Mouse (Mus musculus) embryo, embryonic 10 days (tissue): ENCODE measurements at regions not wholly inside any gene's neighbourhood (a gene's known extent, or its start where the extent isn't known, plus 50 kb on each side); places are given as distances from the start of the nearest gene placed in this dataset.
A peak's percentile ranks its signal among the peaks of the same experiment; 100 is the strongest.

Source experiments
- DNase-seq: peaks from one replicate; pipeline ENCODE4 v3.0.0-alpha.2; 2015; ENCODE audit warnings: low spot score

DNA sequence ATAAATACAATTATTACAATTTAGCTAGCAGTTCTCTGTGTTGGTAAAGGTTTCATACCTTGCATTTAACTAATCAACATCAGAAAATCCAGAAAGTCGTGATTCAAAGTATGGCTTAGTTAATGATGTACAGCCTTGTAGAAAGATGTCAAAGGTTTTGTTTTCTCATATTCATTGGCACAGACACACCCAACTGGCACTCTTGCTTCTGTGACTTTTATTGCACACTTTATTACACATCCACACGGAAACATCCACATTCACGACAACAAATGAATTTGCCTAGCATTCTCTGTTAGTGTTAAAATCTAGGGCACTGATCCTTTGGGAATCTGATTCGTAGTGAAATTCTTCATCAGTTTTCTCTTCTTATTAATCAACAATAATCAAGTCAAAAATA is 720.0 kb downstream of the Tns3 start:
- DNase-seq = no peak

DNA sequence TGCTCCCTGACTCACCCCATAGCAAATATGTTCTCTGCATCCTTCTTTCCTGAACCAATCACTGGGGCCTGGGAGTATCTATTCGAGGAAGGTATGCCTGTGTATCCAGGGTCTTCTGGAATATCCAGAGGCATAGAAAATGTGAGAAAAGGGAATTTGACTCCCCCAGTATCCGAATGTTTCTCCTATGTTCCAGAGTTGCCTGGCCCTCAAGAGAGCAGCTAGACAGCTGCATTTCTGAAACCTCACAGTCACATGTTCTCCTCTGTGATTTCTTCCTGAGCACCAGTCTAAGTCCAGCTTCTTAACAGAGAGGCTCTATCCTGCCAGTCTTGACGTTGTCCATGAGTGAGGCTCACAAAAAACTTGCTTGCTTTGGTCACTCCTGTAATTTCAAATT is 719.9 kb upstream of the Igfbp3 start:
- DNase-seq = no peak

- no peak for DNase-seq
These were observed 718.9 kb upstream of the Igfbp3 start for GRCm38 (mm10) chr11:7932638-7933037.

DNA sequence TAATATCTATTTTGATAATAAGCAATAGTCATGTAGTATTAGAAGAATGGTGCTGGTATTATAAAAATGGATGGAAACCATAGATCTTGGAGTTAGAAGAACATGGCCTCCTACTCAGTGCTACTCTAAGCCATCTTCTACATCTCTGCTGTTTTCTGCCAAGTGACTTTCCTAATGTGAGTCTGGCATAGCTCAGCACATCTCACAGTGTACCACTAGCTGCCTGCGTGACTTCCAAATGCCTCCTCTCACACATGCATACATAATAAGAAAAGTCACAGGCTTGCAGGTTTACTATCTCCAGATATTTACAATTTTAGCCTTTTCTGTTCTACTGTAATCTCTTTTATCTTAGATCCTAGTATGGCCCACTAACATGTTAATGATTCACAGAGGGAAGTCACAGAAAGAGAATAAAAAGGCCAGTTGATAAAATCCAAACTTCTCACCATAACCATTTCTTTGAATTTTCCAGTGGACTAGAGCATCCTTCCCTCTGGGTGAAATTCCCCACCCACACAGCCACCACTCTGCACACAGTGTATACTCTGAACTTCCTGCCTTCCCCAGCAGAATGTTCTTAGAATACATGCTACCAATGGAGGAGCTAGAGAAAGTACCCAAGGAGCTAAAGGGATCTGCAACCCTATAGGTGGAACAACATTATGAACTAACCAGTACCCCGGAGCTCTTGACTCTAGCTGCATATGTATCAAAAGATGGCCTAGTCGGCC is 717.5 kb upstream of the Igfbp3 start:
- DNase-seq = no peak

DNA sequence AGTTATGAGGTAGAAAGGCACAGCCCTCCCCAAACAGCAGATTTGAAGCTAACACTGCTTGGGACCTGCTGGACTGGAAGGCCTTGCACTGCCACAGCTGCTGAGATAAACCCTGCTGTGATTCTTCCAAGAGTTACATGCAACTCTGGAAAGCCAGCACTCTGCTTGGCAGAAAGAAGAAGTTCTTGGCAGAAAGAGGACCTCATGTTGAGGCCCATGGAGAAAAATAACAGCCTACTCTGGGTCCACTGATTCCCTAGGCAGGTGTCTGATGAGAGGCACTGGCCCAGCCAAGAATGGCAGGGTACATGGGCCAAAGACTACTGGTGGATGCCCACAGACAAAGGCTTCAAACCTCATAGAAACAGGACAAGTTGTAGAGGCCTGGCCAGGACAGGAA is 714.0 kb upstream of the Igfbp3 start:
- DNase-seq = no peak

DNA sequence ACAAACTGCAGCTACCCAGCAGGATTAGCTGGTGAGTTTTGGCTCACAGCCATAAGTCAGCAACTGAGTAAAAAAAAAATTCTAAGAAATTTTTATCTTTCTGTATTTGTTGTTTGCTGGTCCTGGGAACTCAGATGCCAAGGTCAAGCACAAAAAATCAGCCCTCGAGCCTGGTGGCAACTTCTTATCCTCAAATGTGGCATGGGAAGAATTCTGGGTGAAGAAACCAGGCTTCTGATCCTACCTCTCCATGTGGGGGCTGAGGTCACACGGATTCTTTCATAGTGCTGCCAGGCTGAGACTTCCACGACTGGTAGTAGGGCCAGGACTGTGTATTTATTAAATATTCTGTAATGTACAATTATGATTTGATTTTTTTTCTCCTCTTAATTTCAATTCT is 698.3 kb upstream of the Igfbp3 start:
- no peak for DNase-seq

- no peak for DNase-seq
These were observed 686.5 kb upstream of the Igfbp3 start for GRCm38 (mm10) chr11:7900266-7900665.

DNA sequence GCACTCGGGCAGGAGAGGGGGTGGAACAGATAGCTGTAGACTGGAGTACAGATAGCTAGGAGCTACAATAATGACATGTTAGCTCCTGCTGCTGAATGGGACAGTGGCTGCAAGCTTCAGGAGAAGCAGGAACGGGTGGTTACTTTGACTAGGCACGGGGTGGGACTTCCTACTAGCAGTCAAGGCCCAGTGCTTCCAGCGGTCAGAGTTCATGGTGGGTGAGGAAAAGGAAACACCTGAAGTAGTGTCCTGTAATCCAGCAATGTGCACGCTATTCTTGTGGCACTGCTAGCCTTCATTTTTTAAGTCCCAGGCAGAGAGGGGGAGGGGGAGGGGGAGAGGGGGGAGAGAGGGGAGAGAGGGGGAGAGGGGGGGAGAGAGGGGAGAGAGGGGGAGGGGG is 684.5 kb upstream of the Igfbp3 start:
- no peak for DNase-seq

DNA sequence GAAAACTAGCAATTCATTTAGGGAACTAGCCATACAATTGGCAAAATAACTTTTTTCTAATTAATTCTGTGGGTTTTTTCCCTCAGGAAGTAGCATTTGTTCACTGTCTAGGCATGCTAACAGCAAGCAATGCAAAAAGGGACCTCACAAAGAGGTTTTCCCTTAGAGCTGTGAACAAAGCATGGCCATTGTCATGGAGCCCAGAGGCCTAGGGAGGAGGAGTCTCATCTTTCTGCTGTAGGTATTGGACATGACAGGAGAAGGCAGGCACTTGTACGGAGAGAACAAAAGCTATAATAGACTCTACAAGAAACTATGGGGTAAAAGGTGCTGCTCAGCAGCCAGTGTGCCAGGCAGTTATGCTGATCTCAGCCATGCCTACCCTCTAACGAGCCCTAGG is 666.8 kb upstream of the Igfbp3 start:
- peak; percentile 8 for DNase-seq

DNA sequence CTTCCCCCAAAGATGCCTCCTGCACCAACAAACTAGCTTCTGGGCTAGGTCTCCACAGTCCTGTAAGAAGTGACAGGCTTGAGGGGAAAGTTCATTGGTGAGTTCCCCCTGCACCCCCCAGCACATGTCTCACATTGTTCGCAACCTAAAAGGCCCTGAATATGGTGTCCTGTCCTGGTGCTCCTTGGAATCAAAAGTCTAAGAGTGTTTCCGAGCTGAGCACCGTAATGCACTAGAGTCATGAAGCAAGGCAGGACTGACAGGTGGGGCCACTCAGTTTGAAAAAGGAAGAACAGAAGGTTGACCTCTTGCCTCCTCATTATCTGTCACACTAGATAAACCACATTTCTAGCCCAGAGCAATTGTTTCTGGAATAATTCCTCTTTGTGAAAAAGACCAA is 650.4 kb upstream of the Igfbp3 start:
- DNase-seq = no peak

DNA sequence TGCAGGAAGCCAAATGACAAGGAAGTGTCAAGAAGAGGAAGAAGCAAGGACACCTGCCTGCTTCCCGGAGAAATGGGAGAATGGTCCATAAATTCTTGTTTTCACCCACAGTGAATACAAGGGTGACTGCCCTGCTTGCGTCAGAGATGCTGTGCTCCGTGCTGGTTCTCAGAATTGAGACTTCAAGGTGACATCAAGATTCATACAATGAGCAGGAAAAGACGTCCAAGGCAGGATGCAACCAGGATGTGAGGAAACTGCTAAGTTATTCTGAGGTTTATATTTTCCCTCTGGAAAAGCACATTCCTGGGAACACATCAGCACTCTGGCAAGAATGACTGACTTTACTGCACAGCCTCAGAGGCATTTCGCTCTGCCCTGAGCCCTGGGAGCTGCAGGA is 650.0 kb upstream of the Igfbp3 start:
- DNase-seq = no peak

- DNase-seq = peak; percentile 12
These were observed 648.8 kb upstream of the Igfbp3 start for GRCm38 (mm10) chr11:7862547-7862946.

DNA sequence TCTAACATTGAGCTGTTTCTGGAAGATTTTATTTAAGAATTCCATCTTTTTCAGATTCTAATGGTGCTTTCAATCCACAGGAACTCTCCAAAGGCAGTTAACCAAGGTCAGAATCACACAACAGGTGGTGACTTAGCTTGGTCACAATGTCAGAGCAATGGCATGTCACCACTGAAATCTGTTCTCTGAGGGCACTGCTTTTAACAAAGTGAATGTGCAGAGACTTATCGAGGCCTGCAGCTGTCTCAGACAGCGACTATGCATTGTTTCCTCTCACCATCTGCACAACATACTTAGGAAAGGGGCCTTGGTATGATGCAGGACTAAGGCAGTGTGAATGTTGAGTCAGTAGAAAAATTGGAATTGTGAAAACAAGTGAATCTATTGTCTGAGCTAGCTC is 638.9 kb upstream of the Igfbp3 start:
- no peak for DNase-seq

DNA sequence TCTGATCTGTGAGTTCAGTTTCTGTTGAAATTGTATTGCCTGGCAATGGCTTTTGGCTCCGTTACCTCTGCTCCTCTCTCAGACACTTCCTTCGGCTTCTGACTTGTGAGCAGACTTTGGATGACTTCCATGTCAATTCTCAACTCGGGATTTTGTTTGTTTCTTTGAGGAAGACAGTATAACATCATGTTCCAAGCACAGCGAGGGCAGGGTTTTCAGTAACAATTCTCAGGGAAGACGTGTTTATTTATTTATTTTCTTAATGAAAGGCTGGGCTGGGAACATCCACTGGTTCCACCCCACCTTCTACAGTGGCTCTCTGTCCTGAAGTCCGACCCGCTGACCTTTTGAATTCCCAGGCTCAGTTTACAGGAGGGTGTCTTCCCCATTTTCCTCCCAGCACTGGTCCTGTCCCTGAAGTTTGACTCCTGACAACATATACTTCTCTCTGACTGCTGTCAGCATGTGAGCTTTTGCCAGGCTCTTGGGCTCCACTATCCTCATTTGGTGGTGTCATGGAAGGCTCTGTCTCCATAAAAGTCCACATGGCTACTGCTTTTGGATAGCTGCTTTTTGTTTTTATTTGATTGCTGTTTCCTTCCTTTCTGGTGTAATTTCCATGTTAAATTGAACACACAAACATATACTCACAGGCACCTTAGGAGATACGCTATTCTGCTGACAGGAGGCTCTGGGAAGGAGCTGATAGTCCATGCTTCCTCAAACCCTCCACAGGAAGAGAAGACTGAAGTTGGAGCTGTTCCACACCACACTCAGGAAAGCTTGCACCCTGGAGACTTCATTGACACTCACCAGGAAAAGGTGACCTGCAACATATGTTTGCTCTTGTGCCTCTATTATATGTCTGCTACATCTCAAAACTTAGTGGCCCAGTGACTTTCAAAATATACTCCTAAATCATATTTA is 624.9 kb upstream of the Igfbp3 start:
- DNase-seq = no peak

DNA sequence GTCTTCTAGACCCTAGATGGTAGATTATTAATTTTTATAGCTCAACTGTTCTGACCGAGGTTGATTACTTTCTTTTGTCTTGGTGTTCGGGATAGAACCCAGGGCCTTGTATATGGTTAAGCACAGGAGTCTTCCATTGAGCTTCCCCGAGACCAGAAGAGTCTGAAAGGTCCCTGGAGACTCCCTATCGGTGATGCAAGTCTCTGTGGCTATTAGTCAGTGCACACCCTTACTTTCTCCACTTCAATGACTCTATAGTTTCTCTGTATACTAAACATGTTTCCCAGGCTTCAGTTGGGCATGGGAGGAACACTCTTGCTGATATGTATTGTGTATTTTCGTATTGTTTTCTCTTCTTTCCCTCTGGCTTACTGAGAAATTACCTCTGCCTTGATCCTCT is 623.8 kb upstream of the Igfbp3 start:
- DNase-seq = no peak

DNA sequence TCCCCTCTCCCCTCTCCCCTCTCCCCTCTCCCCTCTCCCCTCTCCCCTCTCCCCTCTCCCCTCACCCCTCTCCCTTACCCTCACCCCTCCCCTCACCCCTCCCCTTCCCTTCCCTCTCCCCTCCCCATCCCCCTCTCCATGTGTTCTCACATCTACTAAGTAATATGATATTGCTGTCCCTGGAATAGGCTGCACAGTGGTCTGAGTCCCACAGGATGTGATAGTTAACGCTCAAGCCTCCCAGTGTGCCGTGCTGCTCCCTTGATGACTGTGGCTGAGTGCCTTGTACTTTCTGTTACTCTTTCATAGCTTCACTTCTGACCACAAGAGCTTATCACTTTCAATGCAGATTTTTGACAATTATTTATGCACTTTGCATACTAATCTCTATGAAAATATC is 620.4 kb upstream of the Igfbp3 start:
- DNase-seq = peak; percentile 65

- DNase-seq = peak; percentile 9
These were observed 618.7 kb upstream of the Igfbp3 start for GRCm38 (mm10) chr11:7832376-7832775.

DNA sequence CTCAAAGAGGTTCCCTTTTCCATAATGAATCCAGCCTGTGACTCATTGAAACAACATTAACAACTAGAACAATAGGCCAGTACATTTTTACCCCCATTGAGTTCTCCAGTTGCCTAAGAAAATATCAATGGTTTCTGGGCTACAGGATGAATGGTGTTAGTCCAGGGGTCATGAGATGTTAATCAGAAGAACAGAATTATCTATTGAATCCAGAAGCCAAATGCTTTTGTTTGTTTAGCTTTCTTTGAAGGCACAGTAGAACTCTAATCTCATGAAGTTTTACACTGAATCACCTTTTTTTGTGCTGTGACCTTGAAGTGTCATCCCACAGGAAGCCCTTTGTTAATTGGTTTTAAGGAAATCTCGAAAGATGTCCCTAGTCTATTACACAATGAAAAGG is 616.0 kb upstream of the Igfbp3 start:
- DNase-seq = no peak

DNA sequence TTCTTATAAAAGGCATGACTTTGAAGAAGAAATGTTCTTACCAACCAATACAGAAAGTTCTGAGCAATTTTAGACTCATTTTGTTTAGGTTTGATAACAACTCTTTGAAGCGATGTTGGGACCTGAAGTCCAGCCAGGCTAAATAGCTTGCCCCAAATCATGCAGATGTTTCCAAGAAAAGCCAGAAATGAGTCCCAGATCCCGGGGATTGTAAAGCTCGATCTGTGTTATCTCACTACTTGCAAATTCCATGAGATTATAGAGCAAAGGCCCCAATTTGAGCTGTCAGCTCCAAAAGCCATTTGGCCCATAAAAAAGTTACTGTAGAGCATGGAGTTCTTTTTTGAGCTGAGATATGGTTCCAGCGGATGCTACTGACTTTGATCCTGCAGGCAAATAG is 614.3 kb upstream of the Igfbp3 start:
- no peak for DNase-seq

DNA sequence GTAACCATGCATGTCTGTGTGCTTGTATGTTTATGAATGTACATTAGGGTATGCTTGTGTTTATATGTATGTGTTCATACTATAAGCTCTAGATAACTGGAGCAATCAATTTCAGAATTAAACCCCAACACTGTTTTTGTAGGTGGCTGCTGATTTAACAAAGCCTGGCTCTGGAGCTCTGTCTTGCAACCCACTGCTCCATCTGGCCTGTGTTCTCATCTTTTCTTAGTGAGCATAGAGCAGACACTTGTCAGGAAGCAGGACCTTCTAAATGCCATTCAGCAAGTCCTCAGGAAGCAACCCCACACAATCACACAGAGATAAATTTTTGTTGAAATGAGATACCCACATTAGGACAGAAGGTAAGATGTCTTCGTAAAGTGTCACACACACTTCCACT is 613.7 kb upstream of the Igfbp3 start:
- DNase-seq = no peak

- DNase-seq = no peak
These were observed 602.0 kb upstream of the Igfbp3 start for GRCm38 (mm10) chr11:7815750-7816149.

- DNase-seq = no peak
These were observed 600.8 kb upstream of the Igfbp3 start for GRCm38 (mm10) chr11:7814556-7814955.

DNA sequence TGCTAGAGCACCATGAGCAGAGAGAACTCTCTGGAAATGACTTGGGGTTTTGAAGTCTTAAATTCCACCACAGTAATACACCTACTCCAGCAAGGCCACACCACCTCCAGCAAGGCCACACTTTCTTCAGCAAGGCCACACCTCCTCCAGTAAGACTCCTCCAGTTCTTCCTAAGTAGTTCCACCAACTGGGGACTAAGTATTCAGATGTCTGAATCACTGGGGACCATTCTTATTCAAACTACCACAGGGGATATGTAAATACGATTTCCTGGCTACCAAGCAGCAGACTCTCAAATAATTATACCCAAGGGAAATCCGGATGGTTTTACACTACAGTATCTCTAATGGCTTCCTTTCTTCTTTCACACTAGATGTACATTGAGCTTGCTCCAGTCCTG is 598.7 kb upstream of the Igfbp3 start:
- no peak for DNase-seq

GRCm38 (mm10) chr11:7809741-7810140 is 596.0 kb upstream of the Igfbp3 start:
- DNase-seq = no peak
